Mouse (Mus musculus): ENCODE results near the gene Bpifb6. TPM values are rescaled to one million over a fixed set of nuclear protein-coding genes. Genes with fewer than 3 reads are reported as not detected.

The Bpifb6 gene
- total RNA-seq (2022), result 1 to 10 TPM in 2 of 4 experiments, under 1 TPM in 1, not detected in 1; 0.30 to 6.2 (median 4.9) TPM

GRCm38 (mm10) chr2:153900088-153900487 is at the start of gene Bpifb6:
Bpifb6 (plus strand) TSS chr2:153900388.
- no peak for DNase-seq

GRCm38 (mm10) chr2:153851030-153851360 is 49.2 kb upstream of the Bpifb6 start:
- DNase-seq, result peak; percentile 45

- no peak for DNase-seq
These were observed 46.6 kb upstream of the Bpifb6 start for GRCm38 (mm10) chr2:153853544-153853943.

GRCm38 (mm10) chr2:153859581-153859980 is 40.6 kb upstream of the Bpifb6 start:
- no peak for DNase-seq

- DNase-seq, result no peak
These were observed 39.9 kb upstream of the Bpifb6 start for GRCm38 (mm10) chr2:153860315-153860714.

- no peak for DNase-seq
These were observed 39.5 kb upstream of the Bpifb6 start for GRCm38 (mm10) chr2:153860715-153861114.

GRCm38 (mm10) chr2:153861960-153862359 is 38.2 kb upstream of the Bpifb6 start:
- no peak for DNase-seq

GRCm38 (mm10) chr2:153870984-153871383 is 29.2 kb upstream of the Bpifb6 start, which contains the start of gene Sun5:
Sun5 (minus strand) TSS chr2:153871084.
- DNase-seq, result no peak

- DNase-seq, result no peak
These were observed 25.4 kb upstream of the Bpifb6 start, which contains the start of gene Bpifb2 for GRCm38 (mm10) chr2:153874745-153875144. Bpifb2 (plus strand) TSS chr2:153875045.

- DNase-seq, result no peak
These were observed 1.1 kb upstream of the Bpifb6 start for GRCm38 (mm10) chr2:153899111-153899510.

DNA sequence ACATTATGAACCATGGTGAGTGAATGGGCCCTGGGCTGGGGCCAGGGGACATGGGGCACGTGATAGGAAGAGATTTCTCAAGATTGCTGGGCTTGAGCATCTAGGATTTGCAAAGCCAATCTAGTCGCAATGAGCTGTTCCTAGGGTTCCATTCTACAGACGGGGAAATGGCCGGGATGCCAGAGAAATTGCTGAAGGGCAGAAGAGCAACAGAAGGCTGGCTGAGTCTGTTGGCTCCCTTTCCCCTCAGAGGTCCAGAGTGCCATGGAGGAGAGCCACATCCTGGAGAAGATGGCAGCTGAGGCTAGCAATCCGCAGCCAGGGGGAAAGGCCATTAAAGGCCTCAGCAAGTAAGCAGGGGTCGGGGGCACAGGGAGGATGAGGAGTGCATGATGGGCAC is 2.5 kb downstream of the Bpifb6 start:
- no peak for DNase-seq

- DNase-seq, result peak; percentile 71
These were observed 6.4 kb downstream of the Bpifb6 start for GRCm38 (mm10) chr2:153906626-153907025.

DNA sequence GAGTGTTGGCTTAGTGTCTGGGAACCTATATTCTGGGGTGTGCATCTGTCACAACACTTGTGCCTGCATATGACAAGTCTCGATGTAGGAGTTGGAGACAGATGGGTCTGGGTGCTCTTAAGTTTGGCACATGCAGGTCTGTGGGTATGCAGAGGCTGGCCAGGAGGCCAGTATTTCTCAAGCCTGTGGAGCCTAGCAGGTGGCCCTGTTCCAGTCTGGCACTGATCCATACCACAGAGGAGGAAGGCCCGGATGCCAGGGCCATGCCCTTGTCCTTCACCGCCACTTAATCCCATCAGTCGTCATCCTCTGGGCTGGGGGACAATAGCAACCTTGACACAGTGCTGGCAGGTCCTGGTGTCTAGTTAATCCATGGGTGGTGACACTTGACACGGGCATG is 14.0 kb downstream of the Bpifb6 start:
- peak; percentile 91 for DNase-seq

DNA sequence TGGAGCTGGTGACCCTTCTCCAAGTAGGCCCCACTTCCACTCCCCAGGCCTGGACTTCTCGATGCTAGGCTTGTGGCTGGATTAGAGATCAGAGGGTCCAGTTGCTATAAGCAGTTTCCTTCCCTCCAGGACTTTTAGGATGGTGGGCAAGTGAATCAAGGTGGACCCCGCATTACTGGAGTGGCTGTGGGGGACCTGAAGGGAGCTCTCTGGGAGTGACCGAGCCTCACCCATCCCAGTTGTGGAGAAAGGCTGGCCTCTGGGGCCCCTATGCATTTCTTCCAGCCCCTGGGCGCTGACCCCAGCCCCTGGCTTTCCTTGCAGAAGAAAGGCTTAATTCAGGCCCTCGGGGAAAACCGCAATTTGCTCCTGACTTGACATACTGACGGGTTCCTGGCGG is 17.7 kb downstream of the Bpifb6 start, which contains the start of gene Bpifb3:
Gene Bpifb3 (plus strand): TSS at position 301 of the 400 bp plus-strand sequence.
- DNase-seq, result no peak

DNA sequence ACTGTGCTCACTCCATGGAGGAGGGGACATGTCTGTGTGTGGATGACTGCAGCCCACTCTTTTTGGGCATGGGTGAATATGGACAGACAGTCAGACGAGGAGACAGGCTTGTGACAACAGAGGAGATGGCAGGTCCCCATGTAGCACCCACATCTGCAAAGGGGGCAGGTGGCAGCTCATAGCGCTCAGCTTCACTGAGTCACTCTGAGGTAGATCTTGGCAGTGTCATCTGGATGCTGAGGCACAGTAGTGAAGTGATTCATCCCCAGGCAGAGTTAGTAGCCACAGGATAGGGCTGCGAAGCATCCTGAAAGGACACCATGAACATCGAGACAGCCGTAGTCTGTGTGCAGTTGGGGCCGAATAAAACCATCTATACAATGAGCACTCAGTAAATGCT is 21.1 kb downstream of the Bpifb6 start:
- DNase-seq, result no peak

DNA sequence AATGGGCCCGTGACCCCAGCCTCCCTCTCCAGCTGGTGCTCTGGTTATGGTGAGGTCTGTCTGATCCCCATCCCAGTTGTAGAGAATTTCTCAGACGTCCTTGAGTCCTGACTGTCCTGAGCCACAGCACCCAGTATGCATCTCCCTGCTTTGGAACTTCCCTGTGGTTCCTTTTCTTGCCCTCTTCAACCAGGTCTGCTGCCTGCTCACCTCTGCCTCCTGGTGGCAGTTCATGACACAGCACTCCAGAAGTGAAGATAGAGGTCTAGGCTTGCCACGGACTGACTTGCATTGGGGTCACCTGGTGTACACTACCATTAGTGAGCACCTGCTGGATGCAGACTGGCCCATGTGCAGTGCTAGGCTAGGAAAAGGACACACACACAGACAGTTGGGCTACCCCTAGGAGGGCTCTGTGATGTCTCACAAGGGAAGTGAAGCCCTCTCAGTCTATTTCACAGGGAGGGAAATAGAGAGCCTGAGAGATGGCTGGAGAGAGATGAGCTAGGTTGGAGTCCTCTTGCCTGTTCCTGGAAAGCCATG is 29.8 kb downstream of the Bpifb6 start:
- DNase-seq, result peak; percentile 37

DNA sequence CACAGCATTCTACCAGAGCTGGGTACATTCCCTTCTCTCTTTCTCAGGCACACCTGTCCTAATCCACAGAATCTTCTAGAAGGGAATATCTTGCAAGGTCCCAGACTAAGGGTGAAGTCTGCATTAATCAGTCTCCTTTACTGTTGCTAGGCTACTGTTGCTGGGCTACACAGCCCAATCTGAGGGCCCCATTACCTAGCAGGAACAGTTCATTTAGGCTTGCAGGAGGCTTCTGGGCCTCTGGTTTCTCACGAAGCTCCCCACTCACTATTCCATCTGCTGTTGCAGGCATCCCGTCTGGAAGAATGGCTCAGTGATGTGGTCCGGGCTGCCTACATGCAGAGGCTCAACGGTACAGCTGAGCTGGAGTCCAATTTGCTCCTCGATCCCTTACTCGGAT is 30.9 kb downstream of the Bpifb6 start:
- no peak for DNase-seq

GRCm38 (mm10) chr2:153933311-153933710 is 33.1 kb downstream of the Bpifb6 start:
- no peak for DNase-seq

DNA sequence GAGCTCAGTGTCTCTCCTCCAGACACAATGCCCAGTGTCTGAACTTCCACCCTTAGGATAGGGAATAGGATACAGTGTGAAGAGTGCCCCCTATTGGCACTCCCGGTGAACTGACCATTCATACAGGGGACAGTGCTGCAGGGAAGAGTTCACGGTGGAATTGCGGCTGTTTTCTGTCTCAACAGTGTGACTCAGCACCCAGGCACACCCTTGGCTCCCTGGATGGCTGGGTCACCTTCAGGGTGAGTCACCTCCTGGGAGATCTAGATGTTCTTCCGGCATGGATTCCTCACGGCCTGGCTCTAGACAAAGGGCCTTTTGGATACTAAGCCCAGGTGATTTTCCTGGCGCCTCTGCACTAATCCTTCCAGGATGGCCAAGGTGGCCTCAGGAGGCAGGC is 35.2 kb downstream of the Bpifb6 start:
- peak; percentile 41 for DNase-seq

- DNase-seq, result no peak
These were observed 37.7 kb downstream of the Bpifb6 start, which contains the start of gene Bpifb4 for GRCm38 (mm10) chr2:153937843-153938242. Bpifb4 (plus strand) TSS chr2:153938212.

- DNase-seq, result peak; percentile 14
These were observed 43.3 kb downstream of the Bpifb6 start for GRCm38 (mm10) chr2:153943537-153943936.

GRCm38 (mm10) chr2:153944567-153944966 is 44.4 kb downstream of the Bpifb6 start:
- DNase-seq, result no peak

DNA sequence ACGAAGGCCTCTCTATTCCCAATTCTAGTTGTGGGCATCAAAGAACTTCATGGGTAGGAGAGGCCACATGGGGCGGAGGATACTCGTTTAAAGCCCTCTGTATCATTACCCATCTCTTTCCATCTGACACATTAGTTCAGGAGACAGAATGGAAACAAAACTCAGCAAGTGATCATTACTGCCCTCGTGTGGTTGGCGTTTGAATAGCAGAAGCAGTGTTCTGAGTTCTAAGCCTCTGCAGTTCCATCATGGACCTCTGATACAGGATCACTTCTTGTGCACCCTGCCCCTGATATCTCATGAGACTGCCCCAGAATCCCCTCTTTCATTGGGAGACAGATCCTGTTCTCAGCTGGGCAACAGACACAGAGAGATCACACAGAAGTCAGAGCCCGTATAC is 52.7 kb downstream of the Bpifb6 start:
- peak; percentile 30 for DNase-seq

GRCm38 (mm10) chr2:153953836-153954235 is 53.6 kb downstream of the Bpifb6 start:
- peak; percentile 28 for DNase-seq
